Mouse (Mus musculus) liver, embryonic 14.5 days (tissue): ENCODE data around the gene Camkk2.

Experiments used
- CTCF ChIP-seq: IDR thresholded peaks from 2 replicates; pipeline ENCODE4 v1.5.1; 2016; ENCODE audit warnings: antibody characterized with exemption, low read depth, control low read depth
- EP300 ChIP-seq: IDR thresholded peaks from 2 replicates; pipeline ENCODE4 v1.6.1; 2016; ENCODE audit warnings: antibody characterized with exemption, low read depth

DNA sequence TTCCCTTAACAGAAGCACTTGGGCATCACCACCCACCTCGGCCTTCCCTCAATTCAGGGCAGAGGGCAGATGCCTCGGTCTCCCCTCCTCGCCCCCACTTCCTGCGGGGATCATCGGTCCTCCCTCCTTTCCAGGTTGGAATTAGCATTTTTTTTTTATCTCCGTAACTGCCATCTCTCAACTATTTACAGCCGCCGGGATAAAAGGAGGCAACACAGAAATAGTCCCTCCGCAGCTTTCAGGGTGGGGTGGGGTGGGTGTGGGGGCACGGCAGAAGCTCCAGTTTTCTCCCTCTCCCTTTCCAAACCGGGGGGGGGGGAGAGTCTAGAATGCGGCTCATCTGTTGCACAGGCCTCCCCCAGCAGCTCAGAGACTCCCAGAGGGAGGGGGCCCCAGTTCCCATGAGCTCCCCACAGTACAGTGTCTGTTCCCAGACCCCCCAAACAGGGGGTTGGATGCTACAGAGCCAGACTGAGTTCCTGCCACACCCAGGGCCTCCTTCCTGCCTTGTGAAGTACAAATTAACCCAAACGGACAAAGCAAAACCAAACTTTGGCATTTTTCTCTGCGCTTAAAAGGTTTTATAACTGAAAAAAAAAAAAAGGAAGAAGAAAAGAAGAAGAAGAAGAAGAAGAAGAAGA, 3.4 kb downstream of the Camkk2 start:
- TF ChIP-seq CTCF (no peak), EP300 (no peak)
